Mouse (Mus musculus): ENCODE measurements around the gene Tmco2.
"Not testable (repeated sequence)": the region's sequence is repeated elsewhere in the genome, so short reads cannot be mapped to it uniquely, and the experiment has no call there.

The Tmco2 gene

DNA sequence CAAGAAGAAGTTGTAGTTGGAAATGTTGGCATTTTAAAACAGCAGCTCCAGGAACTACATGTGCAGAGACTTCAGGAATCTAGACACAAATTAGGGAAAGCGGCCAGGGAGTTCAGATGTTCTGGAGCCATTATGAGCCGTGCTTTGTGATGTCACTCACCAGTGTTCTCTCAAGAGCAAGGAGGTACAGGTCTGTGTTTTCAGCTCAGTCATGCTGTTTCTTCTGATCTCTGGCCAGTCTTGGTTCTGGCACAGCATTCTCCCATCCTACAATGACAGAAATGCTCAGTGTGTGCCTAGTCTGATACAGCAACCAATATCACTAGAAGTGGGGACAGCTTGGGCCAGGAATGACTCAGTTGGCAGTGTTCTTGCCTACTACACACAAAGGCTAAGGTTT, at the start of gene Tmco2:
TSS of gene Tmco2 (minus strand) at position 101 of the 400 bp plus-strand sequence.
- no peak for DNase-seq (ENCODE audit: low spot score)

DNA sequence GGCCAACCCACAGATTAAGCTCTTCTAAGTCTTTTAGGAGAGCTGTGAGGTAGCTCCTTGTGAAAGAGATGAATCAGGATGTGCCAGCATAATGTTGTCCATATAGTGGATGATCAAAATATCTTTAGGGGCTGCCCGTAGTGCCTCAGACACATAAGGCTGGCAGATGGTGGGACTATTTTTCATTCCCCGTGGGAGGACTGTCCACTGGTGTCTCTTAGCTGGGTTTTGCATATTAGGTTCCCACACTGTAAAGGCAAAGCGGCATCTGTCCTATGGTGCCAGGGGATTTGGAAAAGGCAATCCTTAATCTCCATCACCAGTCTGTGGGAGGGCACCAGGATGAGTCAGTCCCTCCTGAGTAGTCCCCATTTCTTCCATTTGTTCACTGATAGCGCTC, 5.7 kb downstream of the Tmco2 start:
- no peak for DNase-seq (ENCODE audit: low spot score)

DNA sequence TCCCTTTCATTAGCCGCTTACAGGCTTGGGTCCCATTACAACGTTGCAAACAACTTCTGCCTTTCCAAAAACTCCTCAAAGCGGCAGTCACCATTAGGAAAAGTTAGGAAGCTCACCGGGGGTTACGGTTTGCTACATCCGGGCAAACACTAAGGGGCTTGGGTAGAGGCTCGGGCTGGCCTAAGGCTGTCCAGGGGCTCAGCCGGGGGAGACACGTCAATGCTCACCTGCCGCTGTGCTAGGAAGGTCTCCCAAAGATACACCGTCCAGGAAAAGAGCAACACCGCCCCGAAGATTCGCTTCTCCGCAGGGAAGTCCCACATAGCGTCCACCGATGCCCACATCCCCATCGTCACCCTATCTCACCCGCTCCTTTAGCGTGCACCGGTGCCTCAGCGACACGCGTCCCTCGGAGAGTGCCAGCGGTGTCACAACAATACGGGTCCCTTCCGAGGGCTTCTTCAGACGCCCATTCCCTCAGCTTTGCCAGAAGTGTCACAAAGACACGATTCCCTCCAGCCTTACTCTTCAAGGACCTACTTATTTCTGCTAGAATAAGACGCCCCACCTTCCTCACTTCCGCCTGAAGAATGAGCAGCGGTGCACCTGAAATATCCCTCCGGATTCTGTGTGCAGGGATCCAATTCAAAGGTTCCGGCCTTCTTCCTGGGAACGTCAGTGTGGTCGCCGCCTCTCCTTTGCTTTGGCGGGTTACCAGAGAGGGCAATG, 11.2 kb downstream of the Tmco2 start, which contains the start of gene Zmpste24:
TSS of gene Zmpste24 (minus strand) at position 592 of the 729 bp plus-strand sequence.
- DNase-seq (ENCODE audit: low spot score), result peak; percentile 77

DNA sequence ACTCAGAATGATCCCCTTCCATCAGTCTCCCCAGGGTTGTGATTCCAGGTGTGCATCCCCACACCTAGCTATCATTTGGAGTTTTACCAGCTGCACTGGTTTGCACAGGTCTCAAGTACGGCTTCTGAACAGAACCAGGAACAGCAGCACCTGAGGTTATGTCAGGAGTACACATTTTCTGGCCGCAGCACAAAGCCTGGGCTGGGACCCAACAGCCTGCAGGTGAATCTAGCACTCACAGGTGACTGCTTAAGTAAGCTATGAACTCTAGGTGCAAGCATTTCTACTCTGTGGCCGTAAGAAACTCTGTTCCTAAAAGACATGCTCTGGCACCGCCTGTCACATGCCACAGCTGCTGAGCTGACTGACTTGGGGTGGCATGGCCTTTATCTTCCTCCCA, 18.8 kb downstream of the Tmco2 start:
- DNase-seq (ENCODE audit: low spot score), result no peak

DNA sequence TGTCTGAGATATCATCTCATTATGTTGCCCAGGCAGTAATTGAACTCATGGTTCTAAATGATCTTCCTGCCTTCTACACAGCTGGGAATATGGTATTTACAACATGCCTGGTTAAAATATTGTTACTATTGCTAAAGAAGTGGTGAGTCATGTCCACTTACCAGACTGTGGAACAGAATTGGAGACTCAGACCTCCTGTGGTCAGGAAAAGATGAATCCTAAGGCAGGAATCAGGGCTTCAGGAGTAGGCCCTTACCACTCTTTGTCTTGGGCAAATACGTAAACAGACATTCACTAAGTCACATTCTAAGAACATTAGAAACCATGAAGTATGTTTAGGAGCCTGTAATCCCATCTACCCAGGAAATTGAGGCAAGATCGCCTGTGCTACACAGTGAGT, 20.3 kb downstream of the Tmco2 start:
- DNase-seq (ENCODE audit: low spot score), result no peak

DNA sequence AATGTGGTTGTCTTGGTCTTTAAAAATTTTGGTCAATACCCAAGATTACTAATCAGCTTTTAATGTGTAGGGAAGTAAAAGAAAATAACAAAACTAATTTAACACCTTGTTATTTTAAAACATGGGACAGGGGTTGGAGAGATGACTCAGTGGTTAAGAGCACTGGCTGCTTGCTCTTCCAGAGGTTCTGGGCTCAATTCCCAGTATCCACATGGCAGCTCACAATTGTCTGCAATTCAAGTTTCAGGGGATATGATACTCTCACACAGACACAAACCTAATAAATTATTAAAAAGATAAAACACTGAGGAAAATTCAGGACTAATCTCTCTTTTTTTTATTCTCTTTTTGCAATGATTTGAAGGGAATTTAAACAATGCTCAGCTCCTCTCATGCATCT, 24.5 kb downstream of the Tmco2 start:
- no peak for DNase-seq (ENCODE audit: low spot score)

DNA sequence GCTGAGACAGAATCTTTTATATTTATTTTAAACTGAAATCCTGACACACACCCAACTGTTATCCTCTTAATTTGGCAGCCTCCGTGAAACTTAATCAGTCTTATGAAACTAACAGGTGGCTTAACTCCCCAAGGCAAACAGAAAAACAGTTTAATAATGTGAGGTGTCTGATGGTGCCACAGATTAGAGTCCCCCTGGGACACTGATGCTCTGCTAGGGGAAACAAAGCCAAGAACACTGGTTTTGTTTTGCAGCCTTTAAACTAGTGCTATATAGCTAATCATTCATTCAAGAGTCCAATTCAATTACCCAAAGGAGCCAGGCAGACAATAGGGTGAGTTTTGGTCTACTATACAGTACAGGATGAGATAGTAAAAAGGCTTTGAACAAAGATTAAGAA, 28.6 kb downstream of the Tmco2 start:
- no peak for DNase-seq (ENCODE audit: low spot score)

DNA sequence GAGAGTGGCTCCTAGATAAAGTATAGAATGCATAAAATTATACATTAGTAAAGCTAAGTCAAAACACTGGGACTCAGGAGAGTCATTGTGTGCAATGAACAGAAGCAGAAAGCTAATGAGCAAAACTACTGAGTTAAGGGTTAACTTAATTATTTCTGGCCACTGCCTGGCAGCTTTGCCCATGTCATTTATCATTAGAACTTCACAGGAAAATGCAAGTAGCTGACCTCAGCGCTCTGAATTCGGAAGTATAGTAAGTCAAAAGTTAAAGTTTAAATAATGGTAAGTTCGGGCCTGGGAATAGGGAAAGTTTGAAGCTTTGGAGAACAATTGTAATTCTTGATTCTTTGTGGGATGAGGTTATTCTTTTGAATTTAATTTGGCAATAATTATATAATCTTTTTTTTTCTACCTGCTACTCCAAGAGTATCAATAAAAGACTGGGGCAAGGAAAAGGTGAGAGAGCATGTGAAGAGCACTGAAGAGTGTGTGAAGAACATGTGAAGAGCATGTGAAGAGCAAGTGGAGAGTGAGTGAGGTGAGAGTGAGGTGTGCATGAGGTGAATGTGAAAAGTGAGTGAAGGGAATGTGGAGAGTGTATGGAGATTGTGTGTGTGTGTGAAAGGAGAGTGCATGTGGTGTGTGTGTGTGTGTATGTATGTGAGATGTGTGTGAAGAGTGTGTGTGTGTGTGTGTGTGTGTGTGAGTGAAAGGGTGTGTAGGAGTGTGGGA, 30.9 kb downstream of the Tmco2 start:
- no peak for DNase-seq (ENCODE audit: low spot score)

DNA sequence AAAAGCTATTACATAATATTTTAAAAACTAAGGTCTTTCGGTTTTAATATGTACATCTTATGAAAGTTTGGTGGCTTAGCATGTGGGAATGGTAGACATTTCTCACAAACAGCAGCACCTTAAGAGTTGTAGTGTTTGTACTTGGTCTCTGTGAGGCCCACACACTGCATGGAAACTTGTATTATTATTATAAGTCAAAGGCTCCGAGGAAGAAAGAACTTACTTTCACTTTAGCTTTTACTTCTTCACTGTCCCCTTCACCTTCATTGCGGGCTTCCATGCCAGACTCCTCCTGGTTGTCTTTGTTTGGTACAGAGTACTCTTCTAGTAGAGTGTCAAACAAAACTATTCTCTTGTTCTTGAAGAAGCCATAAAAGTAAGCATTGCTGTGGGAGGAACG, 34.8 kb downstream of the Tmco2 start:
- no peak for DNase-seq (ENCODE audit: low spot score)

DNA sequence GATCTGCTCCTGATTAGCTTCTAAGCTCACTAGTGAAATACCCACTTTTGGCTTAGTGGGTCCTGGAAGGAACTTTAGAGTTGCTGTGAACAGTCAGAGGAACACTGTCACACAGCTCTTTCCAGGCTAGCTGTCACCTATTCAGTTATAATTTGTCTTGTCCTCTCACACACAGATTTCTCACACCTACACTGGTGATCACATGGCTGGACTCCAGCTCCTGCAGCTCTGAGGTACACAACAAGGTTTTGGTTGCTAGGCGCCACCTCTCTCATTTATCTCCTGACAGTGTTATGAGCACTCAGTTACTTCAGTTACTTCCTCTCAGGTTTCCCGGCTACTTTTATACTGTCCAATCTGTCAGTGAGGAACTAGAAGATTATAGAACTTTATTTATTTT, 43.7 kb downstream of the Tmco2 start:
- DNase-seq (ENCODE audit: low spot score), result no peak

DNA sequence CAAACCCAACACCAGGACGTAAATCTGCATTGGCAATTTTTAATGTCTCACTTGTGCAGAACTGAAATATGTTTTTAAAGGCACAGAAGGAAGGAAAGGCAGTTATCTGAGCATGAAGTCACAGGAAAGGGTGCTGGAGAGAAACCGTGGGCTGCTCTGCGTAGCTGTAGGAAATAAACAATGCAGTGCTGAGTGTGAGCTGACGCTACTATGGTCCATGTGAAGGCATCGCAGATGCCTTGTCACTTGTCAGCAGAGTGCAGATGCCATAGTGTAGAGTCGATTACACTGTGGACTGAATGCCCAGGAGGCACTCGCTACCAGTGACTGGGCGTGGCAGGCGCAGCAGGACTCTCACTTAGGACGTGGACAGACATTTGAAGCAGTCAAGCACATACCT, 49.8 kb downstream of the Tmco2 start:
- not testable (repeated sequence) for DNase-seq (ENCODE audit: low spot score)

DNA sequence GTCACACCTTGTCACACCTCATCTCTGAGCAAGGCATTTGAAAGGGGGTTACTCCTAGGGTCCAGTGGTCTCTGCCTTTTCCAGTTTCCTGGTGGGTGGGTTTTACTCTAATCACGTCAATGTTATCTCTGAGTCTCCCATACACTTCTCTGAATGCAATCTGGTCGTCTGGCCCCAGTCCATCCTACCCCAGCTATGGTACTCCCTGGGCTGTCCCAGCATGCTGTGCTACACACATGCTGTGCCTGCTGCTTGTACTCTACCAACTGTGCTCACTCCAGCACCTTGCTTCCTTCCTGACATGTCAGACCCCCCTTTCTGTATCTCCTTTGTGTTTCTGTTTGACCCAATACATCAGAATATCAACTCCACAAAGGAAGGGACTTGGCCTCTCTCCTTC, 52.0 kb downstream of the Tmco2 start:
- no peak for DNase-seq (ENCODE audit: low spot score)

DNA sequence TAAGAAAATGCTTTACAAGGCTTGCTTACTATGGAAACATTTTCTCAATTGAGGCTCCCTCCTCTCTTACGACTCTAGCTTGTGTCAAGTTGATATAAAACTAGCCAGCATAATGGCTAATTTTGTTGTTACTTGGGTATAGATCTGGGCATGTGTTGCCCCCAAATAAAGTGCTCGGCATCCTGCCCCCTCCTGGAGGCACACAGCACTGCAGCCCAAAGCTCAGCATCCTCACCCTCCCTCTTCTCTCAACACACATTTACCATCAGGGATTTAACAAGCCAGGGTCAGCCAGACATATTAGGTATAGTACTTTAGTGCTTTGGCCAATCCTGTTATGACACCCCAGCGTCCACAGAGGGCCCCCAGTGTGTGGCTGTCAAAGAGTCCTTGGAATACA, 52.7 kb downstream of the Tmco2 start:
- no peak for DNase-seq (ENCODE audit: low spot score)
